Mouse (Mus musculus) kidney, embryonic 14.5 days (tissue): ENCODE results near the gene Psmg4. TPM values are rescaled to one million over a fixed set of nuclear protein-coding genes. Genes with fewer than 3 reads are reported as not detected.

Source experiments
- ATAC-seq: fragments of 200-750 bp; cut with Nextera tagmentation; 2 replicates; pipeline ENCODE4 v1.8.0; 2017; ENCODE audit warnings: moderate number of reproducible peaks, mild to moderate bottlenecking, moderate TSS enrichment, moderate library complexity; ENCODE audit not compliant: low FRiP score, low TSS enrichment
- H3K27ac ChIP-seq: fragments of 300-500 bp; sonication (generic); 2 replicates; pipeline ENCODE4 v1.5.1; 2014; ENCODE audit warnings: low read depth, mild to moderate bottlenecking, low read length, moderate library complexity, mixed read lengths
- H3K27me3 ChIP-seq: fragments of 300-500 bp; sonication (generic); 2 replicates; pipeline ENCODE4 v1.6.1; 2014; ENCODE audit warnings: mild to moderate bottlenecking, low read length; ENCODE audit not compliant: control insufficient read depth, insufficient read depth
- H3K36me3 ChIP-seq: fragments of 300-500 bp; sonication (generic); 2 replicates; pipeline ENCODE4 v1.6.1; 2014; ENCODE audit warnings: low read length, mixed read lengths; ENCODE audit not compliant: control insufficient read depth, insufficient read depth
- H3K4me1 ChIP-seq: fragments of 300-500 bp; sonication (generic); 2 replicates; pipeline ENCODE4 v1.6.1; 2014; ENCODE audit warnings: low read length, mixed read lengths; ENCODE audit not compliant: control insufficient read depth, insufficient read depth
- H3K4me2 ChIP-seq: fragments of 300-500 bp; sonication (generic); replicated peaks from 2 replicates; pipeline ENCODE4 v1.6.1; 2014; ENCODE audit warnings: low read depth, mild to moderate bottlenecking, low read length
- H3K4me3 ChIP-seq: fragments of 300-500 bp; sonication (generic); 2 replicates; pipeline ENCODE4 v1.5.1; 2014; ENCODE audit warnings: mild to moderate bottlenecking, low read length
- H3K9ac ChIP-seq: fragments of 300-500 bp; sonication (generic); 2 replicates; pipeline ENCODE4 v1.6.1; 2014; ENCODE audit warnings: low read depth, mild to moderate bottlenecking, low read length, moderate library complexity
- H3K9me3 ChIP-seq: fragments of 300-500 bp; sonication (generic); 2 replicates; pipeline ENCODE4 v1.6.1; 2016; ENCODE audit warnings: low read length; ENCODE audit not compliant: control insufficient read depth
- whole genome bisulfite sequencing: fragments of 180-500 bp; shearing (Covaris S2); extraction: QIAGEN DNeasy Blood & Tissue Kit; methylation state at CpG from one replicate; pipeline ENCODE4 v1.1.7; 2014; 5-methylcytosine and 5-hydroxymethylcytosine counted together
- polyA plus RNA-seq: library from polyadenylated mRNA; unstranded; fragments of >200 nt; fragmentation: Nextera tagmentation; extraction: Ambion mirVana; gene quantifications from 2 replicates; pipeline ENCODE4 v1.2.1, GENCODE M21; 2014

Gene Psmg4
- polyA plus RNA-seq, 1 experiment from 2014 or later = 84.6 TPM

- no peaks in the 10 kb centered on the region for H3K9me3 ChIP-seq
- no peaks in the 10 kb centered on the region for H3K36me3 ChIP-seq
- ATAC-seq = no peak
- 0 out of 2 replicates have a peak, but pooled peaks cover 4% of the 10 kb centered on the region for H3K27me3 ChIP-seq
- H3K27ac ChIP-seq = no peak overlapping the region
- WGBS = 8% methylated on average over 15 of the region's 15 CpGs
- peaks cover 23% of the 10 kb centered on the region for H3K4me1 ChIP-seq
- H3K9ac ChIP-seq = no peak overlapping the region; the same call in 1 of the 2 replicates
- H3K4me2 ChIP-seq = peak overlapping the region; percentile 28
- H3K4me3 ChIP-seq = peak overlapping the region; percentile 5; the same call in 1 of the 2 replicates
Observed at GRCm38 (mm10) chr13:34133326-34134071, 29.3 kb upstream of the Psmg4 start.

GRCm38 (mm10) chr13:34134276-34134675 lies 28.5 kb upstream of the Psmg4 start:
- Histone ChIP-seq H3K9me3 (no peaks in the 10 kb centered on the region), H3K4me1 (peaks cover 17% of the 10 kb centered on the region), H3K36me3 (no peaks in the 10 kb centered on the region), H3K27me3 (0 out of 2 replicates have a peak, but pooled peaks cover 4% of the 10 kb centered on the region), H3K27ac (no peak overlapping the region), H3K4me2 (no peak overlapping the region), H3K9ac (no peak overlapping the region), H3K4me3 (no peak overlapping the region)
- WGBS = 75% methylated on average over 7 of the region's 7 CpGs
- ATAC-seq = no peak

GRCm38 (mm10) chr13:34136605-34137004 lies 26.2 kb upstream of the Psmg4 start:
- WGBS = 74% methylated on average over 7 of the region's 7 CpGs
- no peak overlapping the region for H3K4me3 ChIP-seq
- no peak for ATAC-seq

GRCm38 (mm10) chr13:34143389-34143788 lies 19.4 kb upstream of the Psmg4 start:
- no peaks in the 10 kb centered on the region for H3K36me3 ChIP-seq
- no peak overlapping the region for H3K4me2 ChIP-seq
- H3K9me3 ChIP-seq = no peaks in the 10 kb centered on the region
- H3K4me1 ChIP-seq = no peaks in the 10 kb centered on the region
- no peaks in the 10 kb centered on the region for H3K27me3 ChIP-seq
- ATAC-seq = no peak
- no peak overlapping the region for H3K4me3 ChIP-seq
- 39% methylated on average over 5 of the region's 5 CpGs for whole genome bisulfite sequencing
- H3K9ac ChIP-seq = no peak overlapping the region
- no peak overlapping the region for H3K27ac ChIP-seq

More at GRCm38 (mm10) chr13:34136605-34137004, 26.2 kb upstream of the Psmg4 start:
- Histone ChIP-seq H3K27me3 (0 out of 2 replicates have a peak, but pooled peaks cover 4% of the 10 kb centered on the region), H3K4me1 (peaks cover 8% of the 10 kb centered on the region), H3K9ac (no peak overlapping the region), H3K27ac (no peak overlapping the region), H3K9me3 (no peaks in the 10 kb centered on the region), H3K4me2 (no peak overlapping the region), H3K36me3 (no peaks in the 10 kb centered on the region)

- H3K4me3 ChIP-seq = no peak overlapping the region
- H3K36me3 ChIP-seq = no peaks in the 10 kb centered on the region
- H3K4me2 ChIP-seq = no peak overlapping the region
- no peaks in the 10 kb centered on the region for H3K27me3 ChIP-seq
- no peaks in the 10 kb centered on the region for H3K9me3 ChIP-seq
- no peak overlapping the region for H3K27ac ChIP-seq
- H3K4me1 ChIP-seq = peaks cover 8% of the 10 kb centered on the region; the same call in 1 of the 2 replicates
- ATAC-seq = no peak
- no peak overlapping the region for H3K9ac ChIP-seq
- 72% methylated on average over 3 of the region's 3 CpGs for WGBS
Observed at GRCm38 (mm10) chr13:34146916-34147315, 15.8 kb upstream of the Psmg4 start.

GRCm38 (mm10) chr13:34148181-34148580 lies 14.6 kb upstream of the Psmg4 start:
- Histone ChIP-seq H3K27me3 (no peaks in the 10 kb centered on the region), H3K9ac (no peak overlapping the region), H3K4me2 (peak overlapping the region; percentile 77; the same call in 1 of the 2 replicates), H3K4me1 (peaks cover 8% of the 10 kb centered on the region; the same call in 1 of the 2 replicates), H3K27ac (no peak overlapping the region; the same call in 1 of the 2 replicates), H3K9me3 (no peaks in the 10 kb centered on the region), H3K36me3 (no peaks in the 10 kb centered on the region), H3K4me3 (no peak overlapping the region)
- no peak for ATAC-seq
- WGBS = 82% methylated on average over 3 of the region's 3 CpGs

GRCm38 (mm10) chr13:34148767-34149392 lies 13.9 kb upstream of the Psmg4 start:
- H3K27ac ChIP-seq = peak overlapping the region; percentile 73
- H3K9me3 ChIP-seq = no peaks in the 10 kb centered on the region
- 4% methylated on average over 23 of the region's 23 CpGs for WGBS
- ATAC-seq = peak; percentile 85
- peak overlapping the region; percentile 50 for H3K9ac ChIP-seq
- no peaks in the 10 kb centered on the region for H3K36me3 ChIP-seq
- H3K27me3 ChIP-seq = no peaks in the 10 kb centered on the region
- H3K4me2 ChIP-seq = peak overlapping the region; percentile 77
- H3K4me1 ChIP-seq = peaks cover 8% of the 10 kb centered on the region; the same call in 1 of the 2 replicates
- H3K4me3 ChIP-seq = peak overlapping the region; percentile 47

- Histone ChIP-seq H3K27ac (no peak overlapping the region), H3K9ac (no peak overlapping the region)
Observed at GRCm38 (mm10) chr13:34149463-34150176, 13.1 kb upstream of the Psmg4 start.

More at GRCm38 (mm10) chr13:34149463-34150176, 13.1 kb upstream of the Psmg4 start:
- no peak for ATAC-seq
- peak overlapping the region; percentile 47 for H3K4me3 ChIP-seq
- 62% methylated on average over 5 of the region's 5 CpGs for WGBS
- peaks cover 8% of the 10 kb centered on the region; the same call in 1 of the 2 replicates for H3K4me1 ChIP-seq
- no peaks in the 10 kb centered on the region for H3K36me3 ChIP-seq
- H3K4me2 ChIP-seq = peak overlapping the region; percentile 77
- no peaks in the 10 kb centered on the region for H3K27me3 ChIP-seq
- no peaks in the 10 kb centered on the region for H3K9me3 ChIP-seq
